Mouse (Mus musculus): ENCODE measurements around the gene B4galt3. TPM values are rescaled to one million over a fixed set of nuclear protein-coding genes. Genes with fewer than 3 reads are reported as not detected.

The B4galt3 gene
- 16.3 and 19.1 TPM in 2 replicates for polyA plus RNA-seq (2012; rRNA removed)

GRCm38 (mm10) chr1:171269848-171270572 is at the start of gene B4galt3:
B4galt3 (plus strand) TSS chr1:171270328.

GRCm38 (mm10) chr1:171222238-171223155 is 47.6 kb upstream of the B4galt3 start, which contains the start of gene Tomm40l:
Tomm40l (minus strand) TSS chr1:171222514.

GRCm38 (mm10) chr1:171224857-171225256 is 45.3 kb upstream of the B4galt3 start, which contains the start of gene Apoa2:
Apoa2 (plus strand) TSS chr1:171225054.

GRCm38 (mm10) chr1:171234126-171234525 is 36.0 kb upstream of the B4galt3 start, which contains the start of gene Fcer1g:
Fcer1g (minus strand) TSS chr1:171234365.

GRCm38 (mm10) chr1:171249913-171250600 is 20.1 kb upstream of the B4galt3 start, which contains the start of gene Adamts4:
Adamts4 (plus strand) TSS chr1:171250421.

GRCm38 (mm10) chr1:171250680-171251593 is 19.2 kb upstream of the B4galt3 start, which contains the start of gene Ndufs2:
Ndufs2 (minus strand) TSS chr1:171251388.

GRCm38 (mm10) chr1:171280916-171281527 is 10.9 kb downstream of the B4galt3 start, which contains the start of gene Ppox:
Ppox (minus strand) TSS chr1:171281186.

GRCm38 (mm10) chr1:171287136-171288081 is 17.3 kb downstream of the B4galt3 start, which contains the start of gene Usp21:
Usp21 (minus strand) TSS chr1:171287991.

GRCm38 (mm10) chr1:171294298-171295062 is 24.4 kb downstream of the B4galt3 start, which contains the start of gene Ufc1:
Ufc1 (minus strand) TSS chr1:171295024.

Other genes with a start within 250 kb of the B4galt3 start
- 39.4 and 40.8 TPM in 2 replicates for gene Fcgr3, start 205.4 kb upstream of the B4galt3 start, polyA plus RNA-seq (2012; rRNA removed)
- gene Cfap126, start 156.4 kb upstream of the B4galt3 start, polyA plus RNA-seq (2012; rRNA removed), result 2.9 and 3.3 TPM in 2 replicates
- gene Sdhc, start 119.7 kb upstream of the B4galt3 start, polyA plus RNA-seq (2012; rRNA removed), result 184 and 192 TPM in 2 replicates
- 0.12 and 0.14 TPM in 2 replicates for gene Mpz, start 119.6 kb upstream of the B4galt3 start, polyA plus RNA-seq (2012; rRNA removed)
- gene Pcp4l1, start 74.1 kb upstream of the B4galt3 start, polyA plus RNA-seq (2012; rRNA removed), result 6.4 and 7.7 TPM in 2 replicates
- 22.1 and 22.4 TPM in 2 replicates for gene Nr1i3, start 56.4 kb upstream of the B4galt3 start, polyA plus RNA-seq (2012; rRNA removed)
- 8.5 and 9.6 TPM in 2 replicates for gene Tomm40l, start 47.8 kb upstream of the B4galt3 start, polyA plus RNA-seq (2012; rRNA removed)
- gene Apoa2, start 45.3 kb upstream of the B4galt3 start, polyA plus RNA-seq (2012; rRNA removed), result 8,837 and 9,746 TPM in 2 replicates
- gene Fcer1g, start 36.0 kb upstream of the B4galt3 start, polyA plus RNA-seq (2012; rRNA removed), result 137 and 142 TPM in 2 replicates
- 0.38 and 0.57 TPM in 2 replicates for gene Adamts4, start 19.9 kb upstream of the B4galt3 start, polyA plus RNA-seq (2012; rRNA removed)
- 88.9 and 92.7 TPM in 2 replicates for gene Ndufs2, start 18.9 kb upstream of the B4galt3 start, polyA plus RNA-seq (2012; rRNA removed)
- 93.0 and 104 TPM in 2 replicates for gene Ppox, start 10.9 kb downstream of the B4galt3 start, polyA plus RNA-seq (2012; rRNA removed)
- gene Usp21, start 17.7 kb downstream of the B4galt3 start, polyA plus RNA-seq (2012; rRNA removed), result 16.0 and 16.9 TPM in 2 replicates
- gene Ufc1, start 24.7 kb downstream of the B4galt3 start, polyA plus RNA-seq (2012; rRNA removed), result 23.6 and 24.6 TPM in 2 replicates
- gene Dedd, start 58.8 kb downstream of the B4galt3 start, polyA plus RNA-seq (2012; rRNA removed), result 20.5 and 20.8 TPM in 2 replicates
- gene Nit1, start 75.3 kb downstream of the B4galt3 start, polyA plus RNA-seq (2012; rRNA removed), result 59.7 and 61.3 TPM in 2 replicates
- gene Pfdn2, start 75.3 kb downstream of the B4galt3 start, polyA plus RNA-seq (2012; rRNA removed), result 28.2 and 36.2 TPM in 2 replicates
- gene Klhdc9, start 90.5 kb downstream of the B4galt3 start, polyA plus RNA-seq (2012; rRNA removed), result 0.13 and 0.22 TPM in 2 replicates
- gene Nectin4, start 99.8 kb downstream of the B4galt3 start, polyA plus RNA-seq (2012; rRNA removed), result 0.38 and 0.41 TPM in 2 replicates
- 6.1 and 6.7 TPM in 2 replicates for gene Arhgap30, start 118.6 kb downstream of the B4galt3 start, polyA plus RNA-seq (2012; rRNA removed)
- 22.7 and 23.6 TPM in 2 replicates for gene Usf1, start 141.0 kb downstream of the B4galt3 start, polyA plus RNA-seq (2012; rRNA removed)
- gene Tstd1, start 148.5 kb downstream of the B4galt3 start, polyA plus RNA-seq (2012; rRNA removed), result 4.3 and 5.4 TPM in 2 replicates
- gene F11r, start 167.2 kb downstream of the B4galt3 start, polyA plus RNA-seq (2012; rRNA removed), result 32.6 and 33.7 TPM in 2 replicates
- 3.8 and 4.0 TPM in 2 replicates for gene Alyref2, start 233.2 kb downstream of the B4galt3 start, polyA plus RNA-seq (2012; rRNA removed)

All from liver, embryonic 18 days (tissue).